Mouse (Mus musculus) left cerebral cortex, postnatal 25 days (tissue): ENCODE measurements around the gene C7. TPM values are rescaled to one million over a fixed set of nuclear protein-coding genes. Genes with fewer than 3 reads are reported as not detected.
"Not testable (repeated sequence)": the region's sequence is repeated elsewhere in the genome, so short reads cannot be mapped to it uniquely, and the experiment has no call there.

Source experiments
- DNase-seq, 2 experiments: peaks; one replicate each; pipeline ENCODE4 v3.0.0; 2022; ENCODE audit warnings: low spot score in 2 of 2, mixed read lengths in 1 of 2
- intact Hi-C: fragments of 180-260 bp; cut with DNase I; formaldehyde crosslinking; loops from one replicate; pipeline ENCODE4 v1.15.1; 2025
- total RNA-seq, 2 experiments: library from RNA; stranded (reverse); gene quantifications; 2 replicates each; pipeline ENCODE4 v1.2.3; 2021

C7 gene
- total RNA-seq = 1 to 10 TPM in 1 of 2 experiments, under 1 TPM in 1; 0.64 to 1.1 TPM

GRCm38 (mm10) chr15:5063635-5064034 lies at the start of gene C7:
TSS of gene C7 (minus strand) at chr15:5063740.
- intact Hi-C loops = no loop called here
- no peak for DNase-seq

GRCm38 (mm10) chr15:5112651-5113050 lies 49.1 kb upstream of the C7 start:
- DNase-seq = no peak
- intact Hi-C loops = no loop called here

GRCm38 (mm10) chr15:5108655-5109040 lies 45.1 kb upstream of the C7 start:
- intact Hi-C loops = loop anchor here (5.0 kb wide), 1 partner anchor 1066 kb away; no protein-coding TSS in a partner anchor
- DNase-seq = no peak

DNA sequence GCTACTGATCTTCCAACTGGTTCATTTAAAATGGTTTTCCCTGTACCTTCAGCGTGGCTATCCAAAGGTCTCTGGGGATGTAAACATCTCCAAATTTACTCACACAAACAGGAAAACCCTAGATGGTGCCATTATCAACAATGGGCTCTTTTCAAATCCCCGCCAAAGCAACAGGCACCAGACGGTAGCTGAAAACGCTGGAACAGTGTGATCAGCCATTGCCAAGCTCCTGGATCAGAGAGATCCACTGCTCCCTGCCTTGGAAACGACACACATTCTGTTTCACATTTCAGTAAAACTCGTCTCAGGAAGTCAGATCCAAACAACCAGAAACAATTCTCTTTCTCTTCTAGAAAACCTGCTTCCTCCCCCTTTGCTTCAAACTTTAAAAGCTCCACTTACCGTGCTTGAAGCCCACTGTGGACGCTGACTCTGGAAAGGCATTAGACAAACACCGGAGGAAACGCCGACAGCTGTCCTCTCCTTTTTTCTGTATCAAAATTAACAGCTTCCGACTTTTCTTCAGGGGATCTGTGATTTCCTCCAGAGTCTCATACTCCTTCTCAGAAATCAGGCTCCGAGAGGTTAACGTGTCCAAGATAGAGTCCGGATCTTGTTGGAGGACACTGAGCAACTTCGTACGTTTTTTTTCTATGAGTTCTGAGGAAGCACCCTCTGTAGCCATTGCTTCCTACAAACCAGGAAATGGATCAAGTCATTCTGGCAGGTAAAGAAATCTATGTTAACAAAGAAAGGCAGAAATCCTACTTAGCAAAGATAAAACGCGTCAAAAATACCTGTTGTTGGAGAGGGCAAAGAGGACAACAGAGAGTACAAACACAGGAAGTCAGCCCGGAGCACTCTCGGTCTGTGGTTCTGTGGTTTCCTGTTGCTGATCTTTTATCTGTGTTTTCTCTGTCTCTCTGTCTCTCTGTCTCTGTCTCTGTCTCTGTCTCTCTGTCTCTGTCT lies 44.4 kb upstream of the C7 start, which contains the start of gene Card6:
TSS of gene Card6 (minus strand) at position 854 of the 969 bp plus-strand sequence.
- peak in 1 of 2 experiments; percentile 13 for DNase-seq
- intact Hi-C loops = loop anchor here (2.0 to 5.0 kb wide), 2 partner anchors 1051 to 1066 kb away; no protein-coding TSS in a partner anchor

DNA sequence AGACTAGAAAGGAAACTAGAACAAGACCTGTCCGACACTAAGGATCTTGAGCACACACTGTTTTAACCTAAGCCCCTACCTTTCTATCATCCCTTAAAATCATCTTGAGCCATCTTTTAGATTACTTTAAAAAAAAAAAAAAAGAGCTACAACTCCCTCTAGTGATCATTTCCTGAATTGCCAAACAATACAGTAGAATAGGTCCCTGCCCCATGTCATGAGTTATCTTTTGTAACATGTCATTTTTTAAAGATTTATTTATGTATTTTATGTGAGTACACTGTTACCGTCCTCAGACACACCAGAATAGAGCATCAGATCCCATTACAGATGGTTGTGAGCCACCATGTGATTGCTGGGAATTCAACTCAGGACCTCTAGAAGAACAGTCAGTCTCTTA lies 42.8 kb upstream of the C7 start:
- intact Hi-C loops = loop anchor here (2.0 to 5.0 kb wide), 2 partner anchors 1049 to 1064 kb away; no protein-coding TSS in a partner anchor
- peak in 1 of 2 experiments; percentile 24 for DNase-seq

GRCm38 (mm10) chr15:5105891-5106290 lies 42.4 kb upstream of the C7 start:
- intact Hi-C loops = loop anchor here (2.0 to 5.0 kb wide), 2 partner anchors 1049 to 1064 kb away; no protein-coding TSS in a partner anchor
- no peak for DNase-seq

DNA sequence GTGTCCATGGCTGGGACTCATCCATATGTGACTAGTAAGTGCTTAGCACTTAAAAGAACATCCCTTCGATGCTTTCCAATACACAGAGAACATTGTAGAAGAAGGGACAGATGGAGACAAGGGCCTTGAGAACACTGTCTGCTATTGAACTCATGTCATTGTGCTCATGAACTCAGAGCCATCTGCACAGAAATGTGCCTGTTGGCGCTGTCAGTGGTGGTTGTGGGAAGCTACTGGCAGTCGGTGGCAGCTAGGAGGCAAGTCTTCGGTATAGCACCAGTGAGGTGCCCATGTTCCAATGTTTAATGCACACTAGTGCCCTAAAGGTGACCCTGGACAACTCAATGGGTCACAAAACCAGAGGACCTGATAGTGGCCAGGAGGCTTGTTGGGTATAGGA lies 38.8 kb upstream of the C7 start:
- DNase-seq = no peak
- intact Hi-C loops = no loop called here

DNA sequence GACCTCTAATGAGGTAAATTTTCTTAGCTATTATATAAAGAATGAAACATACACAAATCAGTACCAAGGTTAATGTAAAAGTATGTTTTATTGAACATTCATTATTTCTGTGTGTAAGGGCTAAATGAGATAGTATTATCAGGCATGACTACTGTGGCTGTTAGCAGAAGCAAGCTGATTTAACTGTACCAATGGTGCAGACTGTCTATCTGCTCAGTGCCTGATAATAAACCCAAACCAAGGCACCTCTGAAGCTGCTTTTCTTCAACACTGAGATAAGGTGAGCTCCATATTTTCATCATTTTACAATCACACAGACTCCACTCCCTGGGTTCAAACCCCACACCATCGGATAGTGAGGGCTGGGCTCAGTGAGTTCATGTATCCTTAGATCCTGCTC lies 33.8 kb upstream of the C7 start:
- DNase-seq = no peak
- intact Hi-C loops = no loop called here

GRCm38 (mm10) chr15:5095534-5096301 lies 32.2 kb upstream of the C7 start:
- no peak for DNase-seq
- intact Hi-C loops = no loop called here

DNA sequence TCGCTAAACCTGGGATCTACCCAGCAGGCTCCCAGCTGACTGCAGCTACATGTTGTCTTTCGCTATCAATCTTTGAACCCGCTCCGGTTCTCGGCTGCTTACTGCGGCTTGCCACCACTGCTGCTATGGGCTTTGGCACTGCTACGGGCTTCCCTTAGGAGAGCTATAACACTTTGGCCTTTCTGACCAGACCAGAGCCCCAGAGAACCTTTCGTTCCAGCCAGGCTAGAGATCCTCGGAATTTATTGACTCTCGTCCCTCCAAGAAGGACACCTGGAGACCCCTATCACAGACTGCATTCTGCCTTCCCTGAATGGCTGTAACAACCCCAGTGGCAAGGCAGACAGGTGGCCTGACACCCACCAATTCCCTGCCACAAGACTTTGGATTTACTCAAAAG lies 26.6 kb upstream of the C7 start:
- DNase-seq = no peak
- intact Hi-C loops = no loop called here

DNA sequence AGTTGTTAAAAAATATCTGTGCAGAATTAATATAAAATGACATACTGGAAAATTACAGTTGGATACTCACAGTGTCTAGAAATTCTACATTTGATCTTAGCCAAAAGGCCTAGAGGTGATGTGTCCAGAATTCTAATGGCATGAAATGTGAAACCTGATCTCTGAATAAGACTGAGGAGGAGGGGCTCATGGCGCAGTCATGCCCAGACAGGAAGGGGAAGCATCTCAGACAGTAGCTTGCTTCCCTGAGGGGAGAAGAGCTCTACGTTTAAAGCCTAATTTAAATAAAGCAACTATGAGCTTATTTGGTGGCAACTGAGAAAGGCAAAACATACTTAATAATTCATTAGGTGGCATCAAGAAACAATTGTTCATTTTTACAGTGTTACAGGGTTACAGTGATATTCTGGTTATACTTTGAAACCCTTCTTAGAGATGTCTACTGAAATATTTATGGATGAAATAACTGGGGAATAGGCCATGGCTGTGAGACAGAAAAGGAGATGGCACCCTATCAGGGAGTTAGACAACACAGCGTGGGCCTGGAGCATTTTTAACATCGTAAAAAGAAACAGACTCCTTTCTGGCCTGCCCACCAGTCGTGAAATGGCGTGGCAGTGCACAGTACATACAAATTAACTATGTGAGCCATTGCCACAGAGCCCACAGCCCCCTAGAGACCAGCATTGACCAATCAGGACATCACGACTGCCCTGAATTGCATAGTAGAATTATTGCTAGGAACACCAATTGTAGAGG lies 25.5 kb upstream of the C7 start:
- intact Hi-C loops = no loop called here
- no peak for DNase-seq

DNA sequence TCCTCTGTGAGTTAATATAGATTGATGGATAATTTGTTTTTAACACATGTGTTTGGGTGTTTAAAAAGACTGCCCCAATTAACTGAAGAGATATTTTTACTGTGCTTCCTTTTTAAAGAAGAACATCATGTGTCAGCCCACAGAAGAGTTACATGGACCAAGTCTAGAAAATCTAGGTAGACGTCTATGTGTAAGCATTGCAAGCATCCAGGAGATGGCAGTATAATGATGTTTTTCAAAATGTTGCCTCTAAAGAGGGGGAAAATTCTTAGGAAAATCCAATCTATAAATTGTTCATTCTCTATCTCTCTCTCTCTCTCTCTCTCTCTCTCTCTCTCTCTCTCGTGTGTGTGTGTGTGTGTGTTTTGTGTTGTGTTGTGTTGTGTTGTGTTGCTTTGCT lies 22.6 kb upstream of the C7 start:
- intact Hi-C loops = no loop called here
- DNase-seq = peak in 1 of 2 experiments; percentile 23

- intact Hi-C loops = no loop called here
- peak in 1 of 2 experiments; percentile 13 for DNase-seq
These were observed 17.7 kb upstream of the C7 start for GRCm38 (mm10) chr15:5081235-5081634.

- intact Hi-C loops = loop anchor here (2.0 kb wide), 1 partner anchor 1012 kb away; no protein-coding TSS in a partner anchor
These were observed 5.4 kb upstream of the C7 start for GRCm38 (mm10) chr15:5068801-5069518.

DNA sequence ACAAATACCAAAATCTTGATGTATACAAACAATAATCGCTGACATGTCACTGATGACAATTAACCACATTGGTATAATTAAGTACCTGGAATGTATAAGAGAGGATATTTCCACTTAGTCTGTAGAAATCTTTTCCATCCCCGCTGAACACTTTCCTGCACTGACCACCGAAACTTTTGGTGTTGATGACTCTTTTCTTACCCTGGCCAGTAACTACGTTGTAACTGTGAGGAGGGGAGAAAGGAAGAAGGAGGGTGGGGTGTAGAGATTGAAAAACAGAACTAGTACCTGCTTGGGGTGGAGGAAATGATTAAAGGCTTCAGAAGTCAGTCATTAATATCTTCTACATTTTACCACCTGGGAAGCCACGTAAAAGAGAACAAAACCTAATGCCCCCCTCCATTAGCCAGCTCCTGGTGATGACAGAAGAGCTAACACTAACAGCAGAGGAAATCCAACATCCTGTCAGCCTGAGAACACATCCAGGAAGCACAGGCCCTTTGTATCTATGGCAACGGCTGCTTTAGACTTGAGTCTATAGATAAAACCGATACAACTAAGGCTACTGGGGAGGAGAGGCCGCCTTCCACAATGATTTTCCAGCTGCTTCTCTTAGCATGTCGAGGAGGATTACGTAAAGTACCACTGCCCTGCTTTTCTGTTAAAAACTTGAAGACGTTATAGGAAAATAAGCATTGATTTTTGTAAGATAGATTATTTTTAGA lies 17.8 kb downstream of the C7 start:
- intact Hi-C loops = no loop called here
- peak; percentile 57 to 82 for DNase-seq

More at GRCm38 (mm10) chr15:5068801-5069518, 5.4 kb upstream of the C7 start:
- DNase-seq = peak; percentile 65 to 82

DNA sequence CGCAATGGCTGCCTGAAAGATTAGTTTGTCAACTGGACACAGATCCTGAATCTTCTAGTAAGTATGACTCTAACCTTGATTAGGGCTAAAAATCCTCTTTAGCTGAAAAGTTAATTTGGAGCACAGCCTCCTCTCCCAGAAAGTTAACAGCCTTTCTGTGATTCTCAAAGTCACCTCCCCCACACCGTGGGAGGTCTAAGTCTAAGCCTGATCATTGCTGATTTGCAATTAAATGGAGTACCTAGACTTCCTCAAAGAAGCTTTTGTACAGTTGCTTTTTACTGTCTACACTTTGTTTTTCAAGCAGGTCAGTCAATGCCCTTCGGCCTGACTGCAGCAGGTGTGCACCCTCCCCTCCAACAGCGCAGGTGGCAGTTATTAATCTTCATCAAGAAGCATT lies 34.3 kb downstream of the C7 start:
- DNase-seq = no peak
- intact Hi-C loops = no loop called here

DNA sequence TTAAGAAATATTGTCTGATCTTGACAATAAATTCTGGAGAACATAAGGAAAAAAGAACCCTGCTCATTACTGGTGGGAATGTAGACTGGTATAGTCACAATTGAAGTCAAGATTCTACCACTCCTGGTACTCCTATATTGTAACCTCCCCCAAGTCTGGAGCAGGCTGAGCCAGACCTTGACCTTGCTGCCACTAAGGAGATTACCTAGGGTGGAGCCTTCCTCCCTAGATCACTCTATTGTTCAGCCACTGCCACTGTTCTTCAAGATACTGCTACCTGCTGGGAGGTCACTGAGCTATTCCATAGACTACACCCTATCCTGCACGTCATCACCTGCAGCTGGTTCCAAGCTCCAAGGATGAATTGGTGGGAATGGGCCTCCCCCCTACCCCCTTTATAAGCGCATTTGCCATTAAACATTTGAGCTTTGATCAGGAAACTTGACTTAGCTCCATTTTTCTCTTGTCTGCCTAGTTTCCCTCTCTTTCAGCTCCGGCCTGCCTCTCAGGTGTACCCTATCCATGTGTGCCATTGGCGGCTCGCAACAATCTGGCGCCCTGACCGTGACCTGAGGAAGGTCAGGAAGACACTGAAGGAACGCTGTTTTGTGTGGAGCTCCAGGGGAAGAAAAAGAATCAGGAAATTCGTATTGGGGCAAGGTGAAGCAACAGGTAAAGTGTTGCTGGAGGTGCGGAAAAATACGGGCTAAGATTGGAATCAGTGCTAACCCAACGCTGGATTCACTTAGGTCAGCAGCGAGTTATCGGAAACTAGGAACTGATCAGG lies 39.9 kb downstream of the C7 start:
- intact Hi-C loops, DNase-seq: not testable (repeated sequence)
